In genomic region chr11:20132955-20133562, GRCm38 (mm10) we compare ENCODE assay signal across 9 mouse cellular contexts. TPM values are rescaled to one million over a fixed set of nuclear protein-coding genes. Genes with fewer than 3 reads are reported as not detected.
A peak's percentile ranks its signal among the peaks of the same experiment; 100 is the strongest.
DNase-seq lines count a peak whose midpoint lies in the region; ATAC-seq and TF ChIP-seq lines count a peak whose summit lies in the region.
"Had no signal": no experiment of that assay in that cellular context is flagged by ENCODE, and none has a peak within 500 bp of the region (broad histone marks: within the 10 kb centered on the region; RNA-seq: fewer than 3 reads in every experiment).

No protein-coding gene starts in this region.

- no peaks in the 10 kb centered on the region for H3K9me3 ChIP-seq in embryonic facial prominence, embryonic 11.5 days (replicated peaks; ENCODE audit: control insufficient read depth, low read length)
- no peaks in the 10 kb centered on the region for H3K9me3 ChIP-seq in kidney, postnatal 0 days (replicated peaks; ENCODE audit: low read length)
- no peaks in the 10 kb centered on the region for H3K9me3 ChIP-seq in stomach, postnatal 0 days (ENCODE audit: control insufficient read depth, low read length)
- H3K9me3 ChIP-seq: limb, embryonic 12.5 days had no signal

- H3K79me2 ChIP-seq in liver, adult 2 months (ENCODE audit: control insufficient read depth, insufficient read depth, low read length), result no peaks in the 10 kb centered on the region

- no peaks in the 10 kb centered on the region for H3K4me1 ChIP-seq in embryonic facial prominence, embryonic 11.5 days (ENCODE audit: control insufficient read depth, insufficient read depth, low read length)
- 0 out of 2 replicates have a peak, but pooled peaks cover 4% of the 10 kb centered on the region for H3K4me1 ChIP-seq in kidney, postnatal 0 days (replicated peaks; ENCODE audit: insufficient read depth, low read length)
- 0 out of 2 replicates have a peak, but pooled peaks cover 1% of the 10 kb centered on the region for H3K4me1 ChIP-seq in liver, adult 2 months (ENCODE audit: control insufficient read depth, insufficient read depth, low read length)
- no peaks in the 10 kb centered on the region for H3K4me1 ChIP-seq in stomach, postnatal 0 days (replicated peaks; ENCODE audit: control insufficient read depth, insufficient read depth)
- H3K4me1 ChIP-seq: limb, embryonic 12.5 days had no signal

- H3K4me3 ChIP-seq in embryonic facial prominence, embryonic 11.5 days (ENCODE audit: low read depth, low read length), result no peak overlapping the region
- no peak overlapping the region for H3K4me3 ChIP-seq in kidney, postnatal 0 days (replicated peaks; ENCODE audit: low read depth, low read length)
- H3K4me3 ChIP-seq in liver, adult 2 months (ENCODE audit: insufficient read depth, low read depth, low read length), result peak overlapping the region; percentile 36
- H3K4me3 ChIP-seq in stomach, postnatal 0 days (ENCODE audit: low read depth, low read length), result peak overlapping the region; percentile 27
- H3K4me3 ChIP-seq: limb, embryonic 12.5 days had no signal

- no peak overlapping the region for H3K9ac ChIP-seq in embryonic facial prominence, embryonic 11.5 days (replicated peaks; ENCODE audit: low read length)
- H3K9ac ChIP-seq in kidney, postnatal 0 days (ENCODE audit: low read depth, low read length), result no peak overlapping the region
- peak overlapping the region; percentile 43 for H3K9ac ChIP-seq in liver, adult 2 months (ENCODE audit: low read depth, low read length)
- H3K9ac ChIP-seq in stomach, postnatal 0 days (ENCODE audit: low read length), result no peak overlapping the region
- H3K9ac ChIP-seq: limb, embryonic 12.5 days had no signal

- ATAC-seq in embryonic facial prominence, embryonic 11.5 days (replicated peaks; ENCODE audit: insufficient number of reproducible peaks, low FRiP score, low TSS enrichment, low read depth), result no peak
- ATAC-seq in kidney, postnatal 0 days (replicated peaks; ENCODE audit: low FRiP score, low read depth), result peak; percentile 45; the same call in 1 of the 2 replicates
- ATAC-seq in stomach, postnatal 0 days (ENCODE audit: low FRiP score, low TSS enrichment), result peak; percentile 77

- TF ChIP-seq POLR2A in liver, adult 2 months (IDR thresholded peaks at IDR 0.05; ENCODE audit: extremely low read depth, insufficient read depth, low read length), result no peak

- H3K27me3 ChIP-seq in embryonic facial prominence, embryonic 11.5 days (ENCODE audit: control insufficient read depth, insufficient read depth, low read length), result no peaks in the 10 kb centered on the region
- H3K27me3 ChIP-seq in kidney, postnatal 0 days (ENCODE audit: insufficient read depth, low read length), result no peaks in the 10 kb centered on the region
- H3K27me3 ChIP-seq in liver, adult 2 months (ENCODE audit: control insufficient read depth, insufficient read depth, low read length), result no peaks in the 10 kb centered on the region
- H3K27me3 ChIP-seq in stomach, postnatal 0 days (ENCODE audit: control insufficient read depth, insufficient read depth, low read length), result no peaks in the 10 kb centered on the region
- H3K27me3 ChIP-seq: limb, embryonic 12.5 days had no signal

- DNase-seq in CD4-positive helper T cell, adult 2 months (ENCODE audit: low read depth, low spot score), result peak; percentile 79
- DNase-seq in adrenal gland, postnatal 14 days, result peak; percentile 91
- peak; percentile 81 for DNase-seq in embryonic facial prominence, embryonic 11.5 days (ENCODE audit: low spot score)
- peak; percentile 88 for DNase-seq in heart, adult 8-10 months (ENCODE audit: low spot score)
- peak; percentile 91 for DNase-seq in kidney, postnatal 0 days (ENCODE audit: low spot score)
- DNase-seq in liver, adult 2 months (ENCODE audit: extremely low read depth, low read depth, low spot score), result peak; percentile 87
- peak; percentile 56 for DNase-seq in neural tube, embryonic 10.5 days (ENCODE audit: extremely low spot score, low spot score)
- peak; percentile 85 for DNase-seq in stomach, postnatal 0 days (ENCODE audit: low spot score)

- H3K36me3 ChIP-seq in embryonic facial prominence, embryonic 11.5 days (replicated peaks; ENCODE audit: control insufficient read depth, insufficient read depth, low read depth, low read length), result no peaks in the 10 kb centered on the region
- no peaks in the 10 kb centered on the region for H3K36me3 ChIP-seq in kidney, postnatal 0 days (ENCODE audit: insufficient read depth, low read length)
- H3K36me3 ChIP-seq in liver, adult 2 months (ENCODE audit: control insufficient read depth, insufficient read depth, low read length), result no peaks in the 10 kb centered on the region
- H3K36me3 ChIP-seq in stomach, postnatal 0 days (ENCODE audit: control insufficient read depth, insufficient read depth, low read length), result no peaks in the 10 kb centered on the region
- H3K36me3 ChIP-seq: limb, embryonic 12.5 days had no signal

- peak; percentile 90 for TF ChIP-seq CTCF in kidney, postnatal 0 days (IDR thresholded peaks at IDR 0.05; ENCODE audit: low read depth)
- peak; percentile 69 for TF ChIP-seq CTCF in liver, adult 2 months (IDR thresholded peaks at IDR 0.05; ENCODE audit: low read depth, low read length)
- peak; percentile 91 for TF ChIP-seq CTCF in stomach, postnatal 0 days (IDR thresholded peaks at IDR 0.05; ENCODE audit: low read depth)

- no peak for TF ChIP-seq EP300 in stomach, postnatal 0 days (optimal IDR thresholded peaks at IDR 0.05)

- no peak overlapping the region for H3K4me2 ChIP-seq in embryonic facial prominence, embryonic 11.5 days (ENCODE audit: low read depth, low read length)
- peak overlapping the region; percentile 43 for H3K4me2 ChIP-seq in kidney, postnatal 0 days (ENCODE audit: low read length)
- peak overlapping the region; percentile 44 for H3K4me2 ChIP-seq in stomach, postnatal 0 days (replicated peaks; ENCODE audit: low read depth)
- H3K4me2 ChIP-seq: limb, embryonic 12.5 days had no signal

- WGBS in embryonic facial prominence, embryonic 11.5 days, result 45% methylated on average over 11 of the region's 12 CpGs
- WGBS in kidney, postnatal 0 days, result 33% methylated on average over 11 of the region's 12 CpGs
- 9% methylated on average over 12 of the region's 12 CpGs for WGBS in liver, adult 2 months
- 33% methylated on average over 12 of the region's 12 CpGs for WGBS in stomach, postnatal 0 days

- no peak overlapping the region for H3K27ac ChIP-seq in embryonic facial prominence, embryonic 11.5 days (replicated peaks; ENCODE audit: low read depth, low read length)
- no peak overlapping the region for H3K27ac ChIP-seq in kidney, postnatal 0 days
- H3K27ac ChIP-seq in liver, adult 2 months (replicated peaks; ENCODE audit: insufficient read depth, low read depth, low read length), result peak overlapping the region; percentile 18
- H3K27ac ChIP-seq in stomach, postnatal 0 days (replicated peaks), result no peak overlapping the region
- H3K27ac ChIP-seq: limb, embryonic 12.5 days had no signal

RNA-seq across cellular contexts. Expression of gene Actr2, which starts 20.3 kb away (rescaled TPM):
- 104 and 110 TPM in 2 replicates for total RNA-seq in adrenal gland, postnatal 14 days (2021)
- 69.7 and 74.3 TPM in 2 replicates for polyA plus RNA-seq in embryonic facial prominence, embryonic 11.5 days (2014; fragmentation: Nextera tagmentation; extraction: Ambion mirVana)
- total RNA-seq in heart, adult 8-10 months (2022), result 10 to 100 TPM; 67.5 to 80.3 (median 71.4) TPM
- polyA plus RNA-seq in kidney, postnatal 0 days (2015; fragmentation: Nextera tagmentation; extraction: Ambion mirVana), result 103 and 111 TPM in 2 replicates
- 67.3 and 68.8 TPM in 2 replicates for total RNA-seq in liver, adult 2 months (2014; rRNA removed)
- 16.6 and 17.4 TPM in 2 replicates for polyA plus RNA-seq in liver, adult 2 months (2012; rRNA removed)
- 87.1 and 94.7 TPM in 2 replicates for polyA plus RNA-seq in stomach, postnatal 0 days (2015; fragmentation: Nextera tagmentation; extraction: Ambion mirVana)

Comparison
In these comparisons a context has a peak if more than half of its experiments do, and no peak if none do; other contexts are left out.
1. H3K4me3 ChIP-seq: peak in liver, adult 2 months (single experiment) and stomach, postnatal 0 days (single experiment); none in embryonic facial prominence, embryonic 11.5 days (single experiment) and kidney, postnatal 0 days (single experiment).
2. Peak in every context shown above with its lines, with median percentiles within 50 percentile points of each other: DNase-seq and CTCF ChIP-seq.